8 mouse cellular contexts compared by ENCODE assay signal in genomic region chr13:31810693-31811541, GRCm38 (mm10). TPM values are rescaled to one million over a fixed set of nuclear protein-coding genes. Genes with fewer than 3 reads are reported as not detected.
A peak's percentile ranks its signal among the peaks of the same experiment; 100 is the strongest.
DNase-seq lines count a peak whose midpoint lies in the region; ATAC-seq lines count a peak whose summit lies in the region.

No protein-coding gene starts in this region.

- peak overlapping the region; percentile 62 for H3K4me3 ChIP-seq in megakaryocyte, embryonic 14.5 days (replicated peaks)
- peak overlapping the region; percentile 77 for H3K4me3 ChIP-seq in embryonic facial prominence, embryonic 10.5 days
- H3K4me3 ChIP-seq in hindbrain, embryonic 13.5 days = peak overlapping the region; percentile 36
- H3K4me3 ChIP-seq in liver, embryonic 16.5 days (ENCODE audit: low read depth, low read length) = peak overlapping the region; percentile 36

- DNase-seq in embryonic facial prominence, embryonic 10.5 days (ENCODE audit: low spot score) = peak; percentile 82
- peak; percentile 64 for DNase-seq in testis, postnatal 14 days (ENCODE audit: low spot score)
- DNase-seq in spleen, adult 12 weeks (ENCODE audit: low spot score) = no peak
- no peak for DNase-seq in cerebellum, adult 11-12 months

- H3K4me1 ChIP-seq in megakaryocyte, embryonic 14.5 days = peaks cover 33% of the 10 kb centered on the region
- H3K4me1 ChIP-seq in embryonic facial prominence, embryonic 10.5 days = peaks cover 71% of the 10 kb centered on the region
- H3K4me1 ChIP-seq in hindbrain, embryonic 13.5 days (replicated peaks) = peaks cover 35% of the 10 kb centered on the region
- H3K4me1 ChIP-seq in liver, embryonic 16.5 days (ENCODE audit: control insufficient read depth, low read depth, low read length) = peaks cover 15% of the 10 kb centered on the region

- H3K27ac ChIP-seq in embryonic facial prominence, embryonic 10.5 days (replicated peaks) = peak overlapping the region; percentile 95
- peak overlapping the region; percentile 40; the same call in 1 of the 2 replicates for H3K27ac ChIP-seq in hindbrain, embryonic 13.5 days
- no peak overlapping the region for H3K27ac ChIP-seq in liver, embryonic 16.5 days (ENCODE audit: low read length)

- WGBS in embryonic facial prominence, embryonic 10.5 days = under 1% methylated on average over 65 of the region's 65 CpGs
- WGBS in hindbrain, embryonic 13.5 days = under 1% methylated on average over 64 of the region's 65 CpGs
- 3% methylated on average over 59 of the region's 65 CpGs for WGBS in liver, embryonic 16.5 days (ENCODE audit: insufficient replicate concordance)

- peak overlapping the region; percentile 42 for H3K4me2 ChIP-seq in hindbrain, embryonic 13.5 days
- H3K4me2 ChIP-seq in liver, embryonic 16.5 days (ENCODE audit: low read depth, low read length) = peak overlapping the region; percentile 47

- peak overlapping the region; percentile 65 for H3K9ac ChIP-seq in hindbrain, embryonic 13.5 days
- no peak overlapping the region for H3K9ac ChIP-seq in liver, embryonic 16.5 days (ENCODE audit: low read depth, low read length)

- H3K36me3 ChIP-seq in megakaryocyte, embryonic 14.5 days (replicated peaks; ENCODE audit: low read length) = no peaks in the 10 kb centered on the region
- peaks cover 21% of the 10 kb centered on the region for H3K36me3 ChIP-seq in embryonic facial prominence, embryonic 10.5 days (replicated peaks)
- H3K36me3 ChIP-seq in hindbrain, embryonic 13.5 days = no peaks in the 10 kb centered on the region
- no peaks in the 10 kb centered on the region for H3K36me3 ChIP-seq in liver, embryonic 16.5 days (ENCODE audit: control insufficient read depth, insufficient read depth)

- ATAC-seq in megakaryocyte, adult 5-6 weeks (ENCODE audit: poor library complexity, severe bottlenecking) = no peak
- no peak for ATAC-seq in hindbrain, embryonic 13.5 days (ENCODE audit: low FRiP score)
- ATAC-seq in liver, embryonic 16.5 days (ENCODE audit: low read depth) = no peak

- peaks cover 92% of the 10 kb centered on the region for H3K27me3 ChIP-seq in megakaryocyte, embryonic 14.5 days (replicated peaks)
- peaks cover 99% of the 10 kb centered on the region for H3K27me3 ChIP-seq in embryonic facial prominence, embryonic 10.5 days (replicated peaks; ENCODE audit: low read depth, poor library complexity, severe bottlenecking)
- peaks cover 95% of the 10 kb centered on the region for H3K27me3 ChIP-seq in hindbrain, embryonic 13.5 days
- peaks cover 81% of the 10 kb centered on the region for H3K27me3 ChIP-seq in liver, embryonic 16.5 days (ENCODE audit: control insufficient read depth, insufficient read depth, low read depth, low read length)

- peaks cover 13% of the 10 kb centered on the region for H3K9me3 ChIP-seq in megakaryocyte, embryonic 14.5 days
- no peaks in the 10 kb centered on the region for H3K9me3 ChIP-seq in embryonic facial prominence, embryonic 10.5 days
- H3K9me3 ChIP-seq in hindbrain, embryonic 13.5 days = no peaks in the 10 kb centered on the region
- H3K9me3 ChIP-seq in liver, embryonic 16.5 days (replicated peaks; ENCODE audit: control insufficient read depth, low read length) = no peaks in the 10 kb centered on the region

RNA-seq across cellular contexts. Expression of gene Foxc1, which starts 4.5 kb away (rescaled TPM):
- 0.17 and 0.74 TPM in 2 replicates for polyA plus RNA-seq in megakaryocyte, embryonic 14.5 days (2012; ENCODE audit: insufficient read depth, low replicate concordance)
- total RNA-seq in megakaryocyte, adult 5-6 weeks (2015) = 0.18 and 0.30 TPM in 2 replicates
- 0.07 and 0.28 TPM in 2 replicates for total RNA-seq in megakaryocyte, adult 5-6 weeks (2017)
- polyA plus RNA-seq in embryonic facial prominence, embryonic 10.5 days (2016; fragmentation: Nextera tagmentation; extraction: Ambion mirVana) = 3.3 and 4.1 TPM in 2 replicates
- 1.3 and 1.7 TPM in 2 replicates for polyA plus RNA-seq in hindbrain, embryonic 13.5 days (2015; fragmentation: Nextera tagmentation; extraction: Ambion mirVana)
- not detected in 2 replicates for polyA plus RNA-seq in liver, embryonic 16.5 days (2015; fragmentation: Nextera tagmentation; extraction: Ambion mirVana)

Comparison
In these comparisons a context has a peak if more than half of its experiments do, and no peak if none do; other contexts are left out.
1. DNase-seq: peak in embryonic facial prominence, embryonic 10.5 days (single experiment) and testis, postnatal 14 days (single experiment); none in spleen, adult 12 weeks (single experiment) and cerebellum, adult 11-12 months (single experiment).
2. Peak in every context shown above with its lines, with median percentiles within 50 percentile points of each other: H3K4me3 ChIP-seq.